Mouse (Mus musculus) lung, embryonic 14.5 days (tissue): ENCODE measurements around the gene Cd24a. TPM values are rescaled to one million over a fixed set of nuclear protein-coding genes. Genes with fewer than 3 reads are reported as not detected.

ENCODE experiments used
- ATAC-seq: fragments of 200-750 bp; cut with Nextera tagmentation; 2 replicates; pipeline ENCODE4 v1.8.0; 2017; ENCODE audit warnings: mild to moderate bottlenecking, moderate TSS enrichment, moderate library complexity; ENCODE audit not compliant: insufficient read depth
- DNase-seq: peaks from one replicate; pipeline ENCODE4 v3.0.0-alpha.2; 2015
- H3K27ac ChIP-seq: fragments of 300-500 bp; sonication (generic); 2 replicates; pipeline ENCODE4 v1.5.1; 2014; ENCODE audit warnings: low read depth, mild to moderate bottlenecking, moderate library complexity
- H3K27me3 ChIP-seq: fragments of 300-500 bp; sonication (generic); 2 replicates; pipeline ENCODE4 v1.6.1; 2014; ENCODE audit warnings: low read length, control low read depth; ENCODE audit not compliant: insufficient read depth
- H3K36me3 ChIP-seq: fragments of 300-500 bp; sonication (generic); 2 replicates; pipeline ENCODE4 v1.6.1; 2014; ENCODE audit warnings: control low read depth; ENCODE audit not compliant: insufficient read depth
- H3K4me1 ChIP-seq: fragments of 300-500 bp; sonication (generic); 2 replicates; pipeline ENCODE4 v1.6.1; 2014; ENCODE audit warnings: antibody characterized with exemption, control low read depth; ENCODE audit not compliant: insufficient read depth
- H3K4me2 ChIP-seq: fragments of 300-500 bp; sonication (generic); 2 replicates; pipeline ENCODE4 v1.6.1; 2014; ENCODE audit warnings: mild to moderate bottlenecking
- H3K4me3 ChIP-seq: fragments of 300-500 bp; sonication (generic); 2 replicates; pipeline ENCODE4 v1.5.1; 2014; ENCODE audit warnings: low read depth, low read length
- H3K9ac ChIP-seq: fragments of 300-500 bp; sonication (generic); 2 replicates; pipeline ENCODE4 v1.6.1; 2014
- H3K9me3 ChIP-seq: fragments of 300-500 bp; sonication (generic); 2 replicates; pipeline ENCODE4 v1.6.1; 2016; ENCODE audit warnings: low read depth, low read length, control low read depth
- CTCF ChIP-seq: IDR thresholded peaks from 2 replicates; pipeline ENCODE4 v1.5.1; 2016; ENCODE audit warnings: antibody characterized with exemption, low read depth
- WGBS: fragments of 180-500 bp; shearing (Covaris S2); extraction: QIAGEN DNeasy Blood & Tissue Kit; methylation state at CpG from one replicate; pipeline ENCODE4 v1.1.7; 2014; 5-methylcytosine and 5-hydroxymethylcytosine counted together
- polyA plus RNA-seq: library from polyadenylated mRNA; unstranded; fragments of >200 nt; fragmentation: Nextera tagmentation; extraction: Ambion mirVana; gene quantifications from 2 replicates; pipeline ENCODE4 v1.2.1, GENCODE M21; 2014

The Cd24a gene
- polyA plus RNA-seq, 1 experiment from 2014 or later, result 262 TPM

DNA sequence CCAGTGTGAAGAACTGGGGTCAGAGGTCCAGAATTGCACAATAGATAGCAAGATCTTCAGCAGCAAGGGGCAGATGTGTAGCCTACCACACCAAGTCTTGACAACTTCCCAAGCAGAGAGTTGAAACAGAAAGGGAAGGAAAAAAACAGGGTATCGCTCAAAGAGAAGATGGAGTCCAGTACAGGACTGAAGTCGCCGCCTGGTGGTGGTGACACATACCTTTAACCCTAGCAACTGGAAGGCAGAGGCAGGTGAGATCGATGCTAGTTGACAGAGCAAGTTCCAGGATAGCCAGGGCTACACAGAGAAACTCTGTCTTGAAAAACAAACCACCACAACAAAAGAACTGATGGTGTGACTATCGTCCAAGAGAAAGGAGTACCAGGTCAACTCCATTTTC is 28.7 kb upstream of the Cd24a start:
- Histone ChIP-seq H3K36me3 (no peaks in the 10 kb centered on the region), H3K4me3 (no peak overlapping the region), H3K9ac (no peak overlapping the region), H3K4me1 (no peaks in the 10 kb centered on the region), H3K9me3 (no peaks in the 10 kb centered on the region), H3K27ac (no peak overlapping the region), H3K27me3 (no peaks in the 10 kb centered on the region), H3K4me2 (no peak overlapping the region)
- DNase-seq (peak; percentile 15), ATAC-seq (no peak)
- 60% methylated on average over 5 of the region's 5 CpGs for WGBS
- TF ChIP-seq CTCF, result peak; percentile 43; the same call in 1 of the 2 replicates

DNA sequence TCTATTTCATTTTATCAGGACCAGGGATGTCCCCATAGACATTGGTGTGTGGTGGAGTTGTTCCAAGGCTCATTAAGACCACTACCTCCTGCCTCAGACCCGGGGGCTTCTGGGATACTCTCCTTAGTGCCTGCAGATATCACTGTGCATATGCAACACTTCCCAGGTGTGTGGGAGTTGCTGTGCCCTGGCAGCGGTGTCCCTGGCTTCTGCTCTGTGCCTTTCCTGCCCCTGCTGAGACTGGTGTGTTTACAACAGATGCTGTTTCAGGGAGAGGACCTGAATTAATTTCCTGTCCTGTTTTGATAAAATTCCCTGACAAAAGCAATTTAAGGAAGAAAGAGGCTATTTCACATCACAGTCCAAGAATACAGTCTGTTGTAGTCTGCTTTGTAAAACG is 27.2 kb upstream of the Cd24a start:
- Histone ChIP-seq H3K27ac (no peak overlapping the region), H3K36me3 (no peaks in the 10 kb centered on the region), H3K9ac (no peak overlapping the region), H3K4me1 (no peaks in the 10 kb centered on the region), H3K9me3 (no peaks in the 10 kb centered on the region), H3K27me3 (no peaks in the 10 kb centered on the region), H3K4me3 (no peak overlapping the region), H3K4me2 (no peak overlapping the region)
- DNase-seq, result no peak
- no peak for TF ChIP-seq CTCF
- WGBS, result 33% methylated on average over 3 of the region's 3 CpGs
- ATAC-seq, result no peak

DNA sequence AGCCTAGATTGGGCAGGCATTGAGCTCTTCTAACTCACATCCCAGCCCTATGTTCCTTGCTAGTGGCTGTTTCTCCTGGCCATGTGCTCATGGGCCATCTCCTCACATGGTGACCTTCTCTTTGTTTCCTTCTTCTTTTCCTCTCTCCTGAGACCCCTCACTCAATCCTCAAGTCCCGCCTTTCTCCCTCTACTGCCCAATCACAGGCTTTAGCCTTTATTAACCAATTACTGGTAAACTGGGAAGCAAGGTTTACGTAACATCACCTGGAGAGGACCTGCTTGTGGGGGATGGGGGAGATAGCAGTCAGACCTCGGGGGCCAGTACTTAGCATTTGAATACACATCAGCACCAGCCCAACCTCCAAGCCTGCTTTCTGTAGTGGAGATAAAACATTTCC is 26.7 kb upstream of the Cd24a start:
- WGBS, result 26% methylated on average over 3 of the region's 3 CpGs
- Histone ChIP-seq H3K9ac (no peak overlapping the region), H3K27me3 (no peaks in the 10 kb centered on the region), H3K9me3 (no peaks in the 10 kb centered on the region), H3K36me3 (no peaks in the 10 kb centered on the region), H3K4me1 (no peaks in the 10 kb centered on the region), H3K27ac (no peak overlapping the region), H3K4me2 (no peak overlapping the region), H3K4me3 (no peak overlapping the region)
- no peak for ATAC-seq
- no peak for DNase-seq
- TF ChIP-seq CTCF, result no peak

DNA sequence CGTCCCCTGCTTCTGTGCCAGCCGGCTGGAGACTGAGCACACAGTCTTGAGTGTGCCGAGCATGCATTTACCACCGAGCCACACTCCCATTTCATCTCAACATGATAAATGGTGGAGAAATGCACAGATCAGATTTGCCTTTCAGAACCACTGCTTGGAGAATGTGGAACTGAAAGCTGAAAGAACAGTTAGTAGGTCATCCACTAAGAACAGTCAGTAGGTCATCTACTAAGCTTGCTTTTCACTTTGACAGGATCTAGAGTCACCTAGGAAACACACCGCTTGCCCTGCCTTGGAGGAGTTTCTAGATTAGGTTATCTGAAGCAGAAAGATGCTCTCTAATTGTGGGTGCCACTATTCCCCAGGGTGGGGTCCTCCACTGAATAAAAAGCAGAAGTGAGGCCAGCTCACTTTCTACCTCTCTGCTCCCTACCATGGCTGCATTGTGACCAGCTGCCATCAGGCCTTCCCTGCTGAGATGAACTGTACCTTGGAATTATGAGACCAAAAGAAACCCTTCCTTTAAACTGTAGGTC is 20.4 kb upstream of the Cd24a start:
- 83% methylated on average over 5 of the region's 5 CpGs for WGBS
- no peaks in the 10 kb centered on the region for H3K36me3 ChIP-seq
- no peak for TF ChIP-seq CTCF
- no peak overlapping the region for H3K4me3 ChIP-seq
- H3K27ac ChIP-seq, result no peak overlapping the region
- no peaks in the 10 kb centered on the region for H3K27me3 ChIP-seq
- no peak for ATAC-seq
- no peaks in the 10 kb centered on the region for H3K4me1 ChIP-seq
- no peak overlapping the region for H3K9ac ChIP-seq
- DNase-seq, result no peak
- H3K9me3 ChIP-seq, result no peaks in the 10 kb centered on the region
- no peak overlapping the region for H3K4me2 ChIP-seq

DNA sequence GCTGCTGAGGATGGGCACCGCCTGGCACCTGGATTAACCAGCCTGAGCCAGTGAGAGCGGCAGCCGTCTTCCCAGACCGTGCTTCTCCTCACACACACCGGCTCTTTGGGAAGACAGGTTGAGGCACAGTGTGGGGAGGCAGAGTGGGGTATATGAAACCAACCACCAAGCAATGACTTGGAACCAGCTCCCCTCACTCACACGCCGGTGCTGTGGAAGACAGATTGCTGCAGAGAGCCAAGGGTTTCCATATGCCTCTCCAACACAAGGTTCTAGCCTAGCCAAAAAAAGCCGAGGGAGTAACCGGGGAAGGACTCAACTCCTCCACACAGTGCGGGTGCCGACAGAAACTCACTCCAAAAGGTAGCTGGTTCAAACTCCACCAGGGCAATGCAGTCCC is 18.8 kb upstream of the Cd24a start:
- TF ChIP-seq CTCF, result no peak
- Histone ChIP-seq H3K4me3 (no peak overlapping the region), H3K27me3 (no peaks in the 10 kb centered on the region), H3K27ac (no peak overlapping the region), H3K9ac (no peak overlapping the region), H3K4me1 (no peaks in the 10 kb centered on the region), H3K9me3 (no peaks in the 10 kb centered on the region), H3K4me2 (no peak overlapping the region), H3K36me3 (no peaks in the 10 kb centered on the region)
- ATAC-seq (no peak), DNase-seq (no peak)
- 65% methylated on average over 11 of the region's 11 CpGs for WGBS

DNA sequence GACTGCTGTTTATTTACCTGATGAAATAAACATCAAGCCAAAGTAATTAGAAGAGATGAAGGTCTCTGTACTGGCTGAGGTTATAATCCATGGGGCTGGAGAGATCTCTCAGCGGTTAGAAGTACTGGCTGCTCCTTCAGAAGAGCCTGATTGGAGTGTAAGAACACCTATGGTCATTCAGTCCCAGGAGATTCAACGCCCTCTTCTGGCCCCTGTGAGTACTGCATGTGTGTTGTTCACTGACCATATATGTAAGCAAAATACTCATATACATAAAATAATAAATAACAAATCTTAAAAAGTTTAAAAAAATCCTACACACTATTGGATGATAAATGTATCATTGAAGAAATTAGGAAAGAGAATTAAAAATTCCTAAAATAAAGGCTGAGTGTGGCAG is 17.3 kb upstream of the Cd24a start:
- Histone ChIP-seq H3K36me3 (no peaks in the 10 kb centered on the region), H3K9ac (no peak overlapping the region), H3K4me2 (no peak overlapping the region), H3K27ac (no peak overlapping the region), H3K27me3 (no peaks in the 10 kb centered on the region), H3K4me3 (no peak overlapping the region), H3K4me1 (no peaks in the 10 kb centered on the region), H3K9me3 (no peaks in the 10 kb centered on the region)
- DNase-seq (no peak), ATAC-seq (no peak)
- WGBS, result 34% methylated on average over 2 of the region's 2 CpGs
- peak; percentile 16; the same call in 1 of the 2 replicates for TF ChIP-seq CTCF

DNA sequence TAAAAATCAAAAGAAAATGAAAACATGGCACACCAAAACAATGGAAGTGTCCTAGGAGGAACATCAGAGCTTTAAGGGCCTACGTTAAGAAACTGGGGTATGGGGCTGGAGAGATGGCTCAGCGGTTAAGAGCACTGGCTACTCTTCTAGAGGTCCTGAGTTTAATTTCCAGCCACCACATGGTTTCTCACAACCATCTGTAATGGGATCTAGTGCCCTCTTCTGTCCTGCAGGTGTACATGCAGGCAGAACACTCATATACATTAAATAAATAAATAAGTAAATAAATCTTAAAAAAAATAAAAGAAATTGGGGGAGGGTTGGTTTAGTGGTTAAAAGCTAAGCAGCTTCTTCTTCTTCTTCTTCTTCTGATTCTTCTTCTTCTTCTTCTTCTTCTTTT is 16.8 kb upstream of the Cd24a start:
- no peaks in the 10 kb centered on the region for H3K36me3 ChIP-seq

DNA sequence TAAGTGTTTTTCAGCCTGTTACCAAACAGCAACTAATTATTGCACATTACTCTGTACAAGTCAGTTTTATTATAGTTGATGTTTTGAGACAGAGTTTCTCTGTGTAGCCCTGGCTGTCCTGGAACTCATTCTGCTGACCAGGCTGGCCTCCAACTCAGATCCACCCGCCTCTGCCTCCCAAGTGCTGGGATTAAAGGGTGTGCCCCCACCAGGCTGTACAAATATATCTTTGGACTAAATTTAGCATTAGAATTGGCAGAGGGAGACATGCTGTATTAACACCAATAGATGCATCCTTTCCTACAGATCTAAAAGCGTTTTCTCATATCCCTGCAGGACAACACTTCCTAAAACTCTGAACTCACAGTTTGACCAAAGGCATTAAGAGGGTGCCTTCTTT is 3.7 kb upstream of the Cd24a start:
- Histone ChIP-seq H3K9ac (no peak overlapping the region), H3K4me1 (no peaks in the 10 kb centered on the region), H3K36me3 (no peaks in the 10 kb centered on the region), H3K27me3 (no peaks in the 10 kb centered on the region), H3K9me3 (peaks cover 6% of the 10 kb centered on the region; the same call in 1 of the 2 replicates), H3K4me3 (no peak overlapping the region), H3K4me2 (no peak overlapping the region), H3K27ac (no peak overlapping the region)
- WGBS, result 75% methylated on average over 2 of the region's 2 CpGs
- no peak for TF ChIP-seq CTCF
- ATAC-seq, result no peak
- no peak for DNase-seq

More for the DNA sequence above, 16.8 kb upstream of the Cd24a start:
- TF ChIP-seq CTCF, result 0 out of 2 replicates have a peak, but pooled peaks have one; percentile 2
- WGBS, result 91% methylated on average over 2 of the region's 2 CpGs
- no peak overlapping the region for H3K4me3 ChIP-seq
- H3K27me3 ChIP-seq, result no peaks in the 10 kb centered on the region
- H3K27ac ChIP-seq, result no peak overlapping the region
- H3K4me1 ChIP-seq, result no peaks in the 10 kb centered on the region
- no peak for ATAC-seq
- no peaks in the 10 kb centered on the region for H3K9me3 ChIP-seq
- no peak overlapping the region for H3K4me2 ChIP-seq
- no peak overlapping the region for H3K9ac ChIP-seq
- no peak for DNase-seq
